Mouse (Mus musculus): ENCODE results near the gene Zfand6. TPM values are rescaled to one million over a fixed set of nuclear protein-coding genes. Genes with fewer than 3 reads are reported as not detected.
A peak's percentile ranks its signal among the peaks of the same experiment; 100 is the strongest.

Gene Zfand6
- total RNA-seq (2021) = 10 to 100 TPM; 67.9 to 77.0 TPM
- long read RNA-seq, transcript Zfand6-202 (7 exons, 1,538 nt) = major isoform, 36 of 87 reads
- long read RNA-seq, transcript Zfand6-208 (7 exons, 2,955 nt) = minor isoform, 24 of 87 reads
- long read RNA-seq, partial matches to known transcripts = 1 of 87 reads
- long read RNA-seq, other reads (novel, unspliced or antisense) = 20 of 87 reads

GRCm38 (mm10) chr7:84689251-84690100 lies at the start of gene Zfand6:
Gene Zfand6 (minus strand): TSS chr7:84689959.
- DNase-seq (ENCODE audit: low spot score in 2 of 2) = peak; percentile 98 to 99

- no peak for DNase-seq (ENCODE audit: low spot score in 2 of 2)
Measured at GRCm38 (mm10) chr7:84736803-84737202, 47.0 kb upstream of the Zfand6 start.

DNA sequence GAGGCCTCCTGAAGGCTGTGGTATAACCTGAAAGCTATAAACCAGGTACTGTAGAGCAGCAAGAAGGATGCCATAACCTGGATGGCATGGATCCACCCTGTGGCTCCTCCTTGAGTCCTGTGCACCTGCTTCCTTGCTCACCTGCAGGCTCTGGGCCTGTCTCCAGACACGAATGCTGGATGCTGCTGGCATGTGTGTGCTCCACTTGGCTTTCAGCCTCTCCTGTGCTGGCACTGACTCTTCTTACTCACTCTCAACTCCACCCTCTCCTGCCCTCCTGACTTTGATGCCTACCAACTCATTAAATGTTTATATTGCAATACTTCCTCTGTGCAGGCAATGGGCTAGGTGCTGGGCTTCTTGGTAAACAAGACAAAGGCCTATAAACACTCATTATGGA lies 43.3 kb upstream of the Zfand6 start:
- DNase-seq (ENCODE audit: low spot score in 2 of 2) = no peak

DNA sequence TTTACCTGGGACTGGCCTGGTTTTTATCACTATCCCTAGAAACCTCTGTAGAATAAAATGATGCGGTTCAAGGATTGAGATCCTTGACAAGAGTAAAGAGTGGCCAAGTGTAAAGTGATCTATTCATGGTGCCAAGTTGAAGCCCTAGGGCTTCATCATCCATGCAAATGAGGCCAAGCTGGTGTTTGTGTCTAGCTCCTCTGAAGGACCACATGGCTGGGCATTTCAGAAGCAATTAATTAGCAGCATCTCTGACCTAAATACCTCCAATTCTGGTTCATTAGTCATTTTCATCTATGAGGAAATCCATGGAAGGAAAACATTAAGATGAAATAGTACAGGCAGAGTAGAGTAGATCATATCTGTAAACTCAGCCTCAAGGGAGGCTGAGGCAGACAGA lies 42.3 kb upstream of the Zfand6 start:
- no peak for DNase-seq (ENCODE audit: low spot score in 2 of 2)

GRCm38 (mm10) chr7:84731076-84731475 lies 41.3 kb upstream of the Zfand6 start:
- no peak for DNase-seq (ENCODE audit: low spot score in 2 of 2)

- DNase-seq (ENCODE audit: low spot score in 2 of 2) = no peak
Measured at GRCm38 (mm10) chr7:84722804-84723459, 33.2 kb upstream of the Zfand6 start.

- DNase-seq (ENCODE audit: low spot score in 2 of 2) = no peak
Measured at GRCm38 (mm10) chr7:84710287-84710958, 20.7 kb upstream of the Zfand6 start.

- no peak for DNase-seq (ENCODE audit: low spot score in 2 of 2)
Measured at GRCm38 (mm10) chr7:84706877-84707276, 17.1 kb upstream of the Zfand6 start.

DNA sequence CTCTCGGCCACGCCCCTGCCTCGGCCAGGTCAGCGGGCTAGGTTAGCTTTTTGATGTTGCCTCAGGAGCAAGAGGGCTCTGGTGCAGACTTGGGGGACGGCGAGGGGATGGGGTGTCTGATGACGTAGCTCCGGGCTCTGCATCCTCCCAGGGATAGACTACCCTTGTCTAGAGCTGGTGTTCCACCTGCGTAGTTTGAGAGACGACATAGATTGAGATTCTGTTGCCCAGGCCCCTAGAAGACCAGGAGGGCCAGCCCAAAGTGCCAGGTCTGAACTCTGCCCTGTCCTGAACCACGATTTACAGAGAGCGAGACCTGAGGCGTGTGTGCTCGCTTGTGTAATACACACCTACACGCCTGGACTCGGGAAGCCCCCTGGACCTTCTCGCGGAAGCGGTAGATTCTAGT lies 346 bp upstream of the Zfand6 start:
- DNase-seq (ENCODE audit: low spot score in 2 of 2) = no peak

GRCm38 (mm10) chr7:84687653-84688580 lies 1.8 kb downstream of the Zfand6 start:
- DNase-seq (ENCODE audit: low spot score in 2 of 2) = no peak

DNA sequence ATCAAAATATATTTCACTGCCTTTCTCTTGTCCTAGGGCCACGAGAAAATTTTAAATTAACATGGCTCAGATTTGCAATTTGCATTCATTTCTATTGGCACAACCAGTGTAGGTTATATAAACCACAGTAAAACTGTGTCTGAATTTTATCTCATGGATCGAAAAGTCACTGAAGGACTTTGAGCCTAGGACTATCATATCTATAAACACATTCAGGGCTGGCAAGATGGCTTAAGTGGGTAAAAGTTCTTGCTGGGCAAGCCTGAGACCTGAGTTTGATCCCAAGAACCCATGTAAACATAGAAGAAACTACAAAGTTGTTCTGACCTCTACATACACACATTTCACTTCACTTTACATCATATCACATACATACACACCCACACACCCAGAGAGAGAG lies 3.4 kb downstream of the Zfand6 start:
- no peak for DNase-seq (ENCODE audit: low spot score in 2 of 2)

DNA sequence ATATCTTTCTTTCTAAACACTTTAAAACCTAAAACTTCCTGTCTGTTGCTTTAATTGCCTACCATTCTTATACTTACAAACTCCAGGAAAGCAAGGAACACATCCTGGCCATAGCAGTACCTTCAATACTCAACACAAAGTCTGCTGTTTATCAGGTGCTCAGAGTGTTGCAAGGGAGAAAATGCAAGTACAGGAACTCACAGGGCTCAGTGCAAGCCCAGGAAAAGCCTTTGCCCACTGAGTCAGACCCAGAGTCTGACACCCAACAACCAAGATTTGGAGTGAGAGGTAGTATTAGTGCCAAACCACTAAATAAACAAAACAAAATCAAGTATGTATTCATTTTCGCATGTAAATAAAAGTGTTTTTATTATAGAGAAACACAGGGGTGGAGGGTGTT lies 5.1 kb downstream of the Zfand6 start:
- DNase-seq (ENCODE audit: low spot score in 2 of 2) = no peak

- no peak for DNase-seq (ENCODE audit: low spot score in 2 of 2)
Measured at GRCm38 (mm10) chr7:84681558-84681957, 8.2 kb downstream of the Zfand6 start.

DNA sequence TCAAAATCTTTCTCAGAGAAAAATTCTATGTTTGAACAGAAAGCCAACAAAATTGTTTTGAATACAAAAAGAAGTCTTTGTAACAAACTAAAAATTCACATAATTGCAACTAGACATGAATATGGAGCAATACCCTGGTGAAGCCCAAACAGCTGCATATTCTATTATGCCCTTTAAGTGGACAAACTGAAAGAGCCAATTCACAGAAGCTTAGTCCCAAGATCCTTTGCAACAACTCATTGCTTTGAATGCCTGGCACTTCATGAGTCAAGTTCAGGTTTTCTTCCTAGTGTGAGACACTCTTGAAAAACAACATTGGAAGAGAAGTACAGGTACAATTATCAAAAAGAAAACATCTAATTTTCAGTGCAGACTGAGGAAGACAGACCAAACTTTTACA lies 8.8 kb downstream of the Zfand6 start:
- no peak for DNase-seq (ENCODE audit: low spot score in 2 of 2)

GRCm38 (mm10) chr7:84680092-84680491 lies 9.7 kb downstream of the Zfand6 start:
- DNase-seq (ENCODE audit: low spot score in 2 of 2) = no peak

DNA sequence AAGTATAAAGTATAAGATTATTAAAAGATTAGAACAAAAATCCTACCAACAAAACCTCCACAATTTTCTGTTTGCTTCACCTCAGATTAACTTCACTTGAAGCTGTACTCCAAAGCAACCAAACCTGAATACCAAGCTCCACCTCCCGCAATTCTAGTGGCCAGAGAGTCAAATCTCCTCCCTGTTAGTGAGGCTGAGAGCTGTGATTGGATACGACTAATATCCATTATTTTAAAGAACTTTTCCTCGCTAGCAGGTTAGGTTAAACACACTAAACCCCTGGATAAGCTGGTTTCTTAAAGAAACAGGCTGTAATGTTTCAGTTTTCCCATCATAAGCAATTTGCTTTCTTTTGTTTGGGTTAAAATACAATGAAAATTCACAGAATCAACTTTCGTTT lies 10.5 kb downstream of the Zfand6 start:
- peak; percentile 60 to 89 for DNase-seq (ENCODE audit: low spot score in 2 of 2)

- DNase-seq (ENCODE audit: low spot score in 2 of 2) = no peak
Measured at GRCm38 (mm10) chr7:84673103-84673502, 16.7 kb downstream of the Zfand6 start.

- DNase-seq (ENCODE audit: low spot score in 2 of 2) = no peak
Measured at GRCm38 (mm10) chr7:84669554-84670152, 20.1 kb downstream of the Zfand6 start.

- DNase-seq (ENCODE audit: low spot score in 2 of 2) = no peak
Measured at GRCm38 (mm10) chr7:84667946-84668345, 21.8 kb downstream of the Zfand6 start.

- DNase-seq (ENCODE audit: low spot score in 2 of 2) = no peak
Measured at GRCm38 (mm10) chr7:84652740-84653139, 37.0 kb downstream of the Zfand6 start.

Measured in layer of hippocampus, adult 18-20 months (tissue).